Mouse (Mus musculus): ENCODE data around the gene Ccdc51.
"Not testable (repeated sequence)": the region's sequence is repeated elsewhere in the genome, so short reads cannot be mapped to it uniquely, and the experiment has no call there.

Ccdc51 gene

DNA sequence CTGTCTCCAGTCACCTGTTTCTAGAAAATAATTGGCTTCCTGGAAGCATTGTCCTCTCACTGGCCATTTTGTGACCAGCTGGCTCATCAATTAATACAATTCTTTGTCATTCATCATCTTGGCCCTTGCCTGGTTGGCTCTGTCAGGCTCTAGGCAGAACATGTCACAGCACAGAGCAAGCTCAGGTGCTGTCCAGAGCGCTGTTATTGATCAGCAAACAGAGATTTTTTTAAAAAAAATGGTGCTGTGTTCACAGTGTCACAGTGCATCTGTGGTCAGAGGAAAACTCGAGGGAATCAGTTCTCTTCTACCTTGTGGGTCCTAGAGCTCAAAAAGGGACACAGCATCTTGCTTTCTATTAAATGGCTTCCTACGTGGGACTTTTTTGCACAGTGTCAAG, 43.2 kb downstream of the Ccdc51 start:
- no peak for DNase-seq

DNA sequence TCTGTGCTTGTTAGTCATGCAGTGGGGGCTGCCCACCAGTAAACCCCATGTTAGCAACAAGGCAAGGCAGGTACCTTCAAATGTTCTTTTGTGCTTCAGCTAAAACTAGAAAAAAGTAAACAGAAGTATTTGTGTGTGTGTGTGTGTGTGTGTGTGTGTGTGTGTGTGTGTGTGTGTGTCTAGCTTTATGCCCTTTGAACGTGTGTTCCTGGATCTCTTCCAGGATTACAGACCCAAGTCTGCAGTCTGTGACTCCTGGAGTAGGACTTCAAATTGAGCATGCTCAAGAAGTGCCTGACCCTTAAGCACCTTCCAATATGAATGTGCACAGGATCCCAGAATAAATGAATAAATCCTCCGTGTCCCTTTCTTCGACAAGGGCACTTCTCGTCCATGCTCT, 44.8 kb downstream of the Ccdc51 start:
- DNase-seq: no peak

DNA sequence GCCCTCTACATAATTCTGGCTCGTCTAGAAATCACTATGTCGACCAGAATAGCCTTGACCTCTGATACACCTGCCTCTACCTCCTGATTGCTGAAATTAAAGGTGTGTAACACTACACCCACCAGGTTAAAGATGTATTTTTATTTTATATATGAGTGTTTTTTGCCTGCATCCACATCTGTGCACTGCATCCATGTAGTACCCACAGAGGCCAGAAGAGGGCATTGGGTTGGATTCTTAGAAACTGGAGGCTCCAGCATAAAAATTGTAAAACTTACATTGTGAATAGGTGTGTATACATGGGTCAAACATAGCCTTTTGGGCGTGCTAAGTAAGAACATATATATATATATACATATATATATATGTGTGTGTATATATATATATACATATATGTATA, 45.9 kb downstream of the Ccdc51 start:
- DNase-seq: peak; percentile 44

DNA sequence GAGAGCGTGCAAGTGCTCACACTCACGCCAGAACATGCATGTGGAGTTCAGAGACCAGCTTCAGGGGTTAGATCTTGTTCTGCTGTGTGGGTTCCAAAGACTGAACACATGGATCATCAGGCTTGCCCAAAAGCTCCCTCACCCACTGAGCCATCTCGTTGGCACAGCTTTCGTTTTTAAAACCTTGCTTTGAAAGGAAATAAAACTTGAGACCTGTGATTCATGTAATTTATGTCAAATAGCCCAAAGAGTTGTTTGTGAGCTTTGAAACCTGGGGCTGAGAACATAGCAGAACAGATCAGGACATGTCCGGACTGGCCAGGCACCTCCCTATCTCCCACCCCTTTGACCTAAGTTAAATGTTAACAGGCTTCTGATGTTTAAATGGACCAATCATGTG, 47.8 kb downstream of the Ccdc51 start:
- DNase-seq: no peak

DNA sequence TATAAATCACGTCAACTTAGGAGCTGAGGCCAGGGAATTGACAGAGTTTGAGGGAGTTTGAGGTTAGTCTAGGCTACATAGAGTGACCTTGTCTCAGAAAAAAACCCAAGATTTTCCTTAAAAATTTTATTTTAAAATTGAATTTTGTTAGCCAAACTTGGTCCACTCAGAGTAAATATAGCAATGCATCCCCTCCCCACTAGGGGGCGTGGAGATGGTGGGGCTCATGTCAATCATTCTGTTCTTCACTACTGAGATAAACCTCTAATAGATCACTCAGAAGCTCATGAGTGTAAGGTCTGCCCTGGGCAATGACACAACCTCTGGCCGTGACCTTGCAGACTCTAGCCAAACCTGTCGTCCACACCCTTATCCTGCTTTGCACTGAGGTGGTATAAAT, 58.1 kb downstream of the Ccdc51 start:
- DNase-seq: not testable (repeated sequence)
